In the genomic region with DNA sequence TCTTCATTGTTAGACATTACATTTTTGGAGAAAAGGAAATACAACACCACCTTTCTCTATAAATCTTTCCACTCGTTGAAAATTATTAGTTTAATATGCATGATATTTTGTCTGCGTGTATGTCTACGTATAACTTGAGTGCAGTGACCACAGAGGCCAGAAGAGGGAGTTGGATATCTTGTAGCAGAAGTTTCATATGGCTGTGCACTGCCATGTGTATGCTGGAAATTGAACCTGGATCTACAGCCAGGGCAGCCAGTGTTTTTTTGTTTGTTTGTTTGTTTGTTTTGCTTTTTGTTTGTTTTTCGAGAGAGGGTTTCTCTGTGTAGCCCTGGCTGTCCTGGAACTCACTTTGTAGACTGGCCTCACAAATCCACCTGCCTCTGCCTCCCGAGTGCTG, we compare ENCODE assay signal across 13 mouse cellular contexts. TPM values are rescaled to one million over a fixed set of nuclear protein-coding genes. Genes with fewer than 3 reads are reported as not detected.
DNase-seq lines count a peak whose midpoint lies in the region; TF ChIP-seq lines count a peak whose summit lies in the region.
"Had no signal": no experiment of that assay in that cellular context is flagged by ENCODE, and none has a peak within 500 bp of the region (broad histone marks: within the 10 kb centered on the region; RNA-seq: fewer than 3 reads in every experiment).

No protein-coding gene starts in this region.

- no peak for TF ChIP-seq POLR2A in thymus, adult 2 months (IDR thresholded peaks at IDR 0.05; ENCODE audit: control insufficient read depth, extremely low read depth, insufficient read depth, low read length, poor library complexity)

- H3K36me3 ChIP-seq in thymus, adult 2 months (ENCODE audit: control insufficient read depth, insufficient read depth, low read length) = peaks cover 15% of the 10 kb centered on the region
- peaks cover 10% of the 10 kb centered on the region for H3K36me3 ChIP-seq in ES-E14 (ENCODE audit: control insufficient read depth, insufficient read depth, low read length, poor library complexity, severe bottlenecking)
- peaks cover 3% of the 10 kb centered on the region for H3K36me3 ChIP-seq in splenic B cell, adult 2 months (ENCODE audit: control insufficient read depth, insufficient read depth, low read length, poor library complexity, severe bottlenecking)

- H3K27ac ChIP-seq in thymus, adult 2 months (ENCODE audit: control insufficient read depth, insufficient read depth, low read length) = no peak overlapping the region
- no peak overlapping the region for H3K27ac ChIP-seq in ES-E14 (ENCODE audit: insufficient read depth, low read depth, low read length, poor library complexity, severe bottlenecking)
- H3K27ac ChIP-seq: heart, embryonic 15.5 days; hindbrain, embryonic 15.5 days; midbrain, embryonic 10.5 days; neural tube, embryonic 12.5 days had no signal

- H3K27me3 ChIP-seq in thymus, adult 2 months (ENCODE audit: control insufficient read depth, insufficient read depth, low read length) = no peaks in the 10 kb centered on the region
- H3K27me3 ChIP-seq in splenic B cell, adult 2 months (ENCODE audit: control insufficient read depth, insufficient read depth, low read length, poor library complexity, severe bottlenecking) = no peaks in the 10 kb centered on the region
- H3K27me3 ChIP-seq: heart, embryonic 15.5 days; hindbrain, embryonic 15.5 days had no signal

- TF ChIP-seq CTCF in thymus, adult 2 months (IDR thresholded peaks at IDR 0.05; ENCODE audit: borderline replicate concordance, control insufficient read depth, extremely low read depth, insufficient read depth, low read length, poor library complexity) = no peak

- WGBS in thymus, adult 2 months = 98% methylated on average over 5 of the region's 5 CpGs

- H3K9ac ChIP-seq in ES-E14 (ENCODE audit: insufficient read depth, low read depth, low read length, poor library complexity, severe bottlenecking) = no peak overlapping the region
- H3K9ac ChIP-seq: heart, embryonic 15.5 days; hindbrain, embryonic 15.5 days; neural tube, embryonic 12.5 days had no signal

- H3K4me1 ChIP-seq in thymus, adult 2 months (replicated peaks; ENCODE audit: control insufficient read depth, insufficient read depth, low read length) = peaks cover 4% of the 10 kb centered on the region
- H3K4me1 ChIP-seq in ES-E14 (ENCODE audit: control insufficient read depth in 2 of 2, insufficient read depth in 2 of 2, low read length in 2 of 2, poor library complexity in 1 of 2) = peaks cover 0 to 6% of the 10 kb centered on the region in 2 experiments; a peak in 2 of 4 replicates

- H3K4me3 ChIP-seq in thymus, adult 2 months (ENCODE audit: control insufficient read depth, insufficient read depth, low read length) = no peak overlapping the region
- H3K4me3 ChIP-seq in ES-E14 (ENCODE audit: insufficient read depth in 1 of 2, low read depth in 1 of 2, low read length in 2 of 2, poor library complexity in 1 of 2, severe bottlenecking in 1 of 2) = no peak overlapping the region
- H3K4me3 ChIP-seq: heart, embryonic 15.5 days; hindbrain, embryonic 15.5 days; midbrain, embryonic 10.5 days; neural tube, embryonic 12.5 days had no signal

- no peaks in the 10 kb centered on the region for H3K9me3 ChIP-seq in ES-E14 (ENCODE audit: control insufficient read depth, insufficient read depth, low read depth, low read length)
- H3K9me3 ChIP-seq: heart, embryonic 15.5 days; hindbrain, embryonic 15.5 days; neural tube, embryonic 12.5 days had no signal

- in situ Hi-C loops in ES-E14 (cut with MboI; ENCODE audit: low sequenced_read_pairs in 2 of 2, unreplicated experiment in 2 of 2) = no loop called here

- peak; percentile 55 for DNase-seq in kidney, adult 9 months
- DNase-seq in kidney, postnatal 14 days = no peak
- DNase-seq in thymus, adult 2 months = peak; percentile 13
- DNase-seq in thymus, postnatal 36 days = no peak
- no peak for DNase-seq in ES-E14 (ENCODE audit: low read depth, low spot score)
- DNase-seq in splenic B cell, adult 2 months (ENCODE audit: low read depth, low spot score) = peak; percentile 40
- DNase-seq in c-Kit-positive CD71-positive TER-119-positive erythroid progenitor cells, embryonic 14.5 days (ENCODE audit: low spot score) = no peak
- DNase-seq: adrenal gland, postnatal 14 days; lung, adult 18-20 months had no signal

TF ChIP-seq in ES-E14, 5 proteins besides CTCF, POLR2A, EP300 and RAD21:
- TF ChIP-seq ZNF384 (IDR thresholded peaks at IDR 0.05; ENCODE audit: low read depth, low read length) (no peak), ZC3H11A (IDR thresholded peaks at IDR 0.05; ENCODE audit: borderline replicate concordance, low read depth, low read length) (0 out of 2 replicates have a peak, but pooled peaks have one; percentile 24)

RNA-seq across cellular contexts. Expression of a gene that starts 4.9 kb away (rescaled TPM):
- 2.3 and 2.7 TPM in 2 replicates for polyA plus RNA-seq in thymus, adult 2 months (2012; rRNA removed)
- 2.4 and 3.2 TPM in 2 replicates for total RNA-seq in ES-E14 (2012; rRNA removed)

RNA-seq across cellular contexts. Expression of a gene that starts 28.5 kb away (rescaled TPM):
- 3.3 and 5.9 TPM in 2 replicates for polyA plus RNA-seq in thymus, adult 2 months (2012; rRNA removed)
- total RNA-seq in ES-E14 (2012; rRNA removed) = 67.8 and 93.7 TPM in 2 replicates

RNA-seq across cellular contexts. Expression of a gene that starts 35.9 kb away (rescaled TPM):
- polyA plus RNA-seq in thymus, adult 2 months (2012; rRNA removed) = 9.8 and 10.9 TPM in 2 replicates
- total RNA-seq in ES-E14 (2012; rRNA removed) = 17.1 and 19.5 TPM in 2 replicates

RNA-seq across cellular contexts. Expression of a gene that starts 37.7 kb away (rescaled TPM):
- 1.7 and 3.7 TPM in 2 replicates for polyA plus RNA-seq in thymus, adult 2 months (2012; rRNA removed)
- 4.1 and 5.7 TPM in 2 replicates for total RNA-seq in ES-E14 (2012; rRNA removed)

RNA-seq across cellular contexts. Expression of a gene that starts 38.1 kb away (rescaled TPM):
- 25.5 and 50.2 TPM in 2 replicates for polyA plus RNA-seq in thymus, adult 2 months (2012; rRNA removed)
- total RNA-seq in ES-E14 (2012; rRNA removed) = 16.8 and 22.4 TPM in 2 replicates

Comparison
In these comparisons a context has a peak if more than half of its experiments do, and no peak if none do; other contexts are left out.
1. DNase-seq: peak in kidney, adult 9 months (single experiment), thymus, adult 2 months (single experiment) and splenic B cell, adult 2 months (single experiment); none in kidney, postnatal 14 days (single experiment), thymus, postnatal 36 days (0 of 2), ES-E14 (single experiment) and c-Kit-positive CD71-positive TER-119-positive erythroid progenitor cells, embryonic 14.5 days (single experiment).